Mouse (Mus musculus): ENCODE measurements around the gene Abca3. TPM values are rescaled to one million over a fixed set of nuclear protein-coding genes. Genes with fewer than 3 reads are reported as not detected.

Gene Abca3
- polyA plus RNA-seq, 1 experiment = 5.1 TPM

GRCm38 (mm10) chr17:24407116-24407803, 55.5 kb downstream of the Abca3 start:
- Histone ChIP-seq H3K36me3 (ENCODE audit: control insufficient read depth, insufficient read depth, low read length) (no peaks in the 10 kb centered on the region), H3K27me3 (ENCODE audit: control insufficient read depth, insufficient read depth, low read length) (no peaks in the 10 kb centered on the region), H3K27ac (ENCODE audit: control insufficient read depth, insufficient read depth, low read depth, low read length) (no peak overlapping the region), H3K4me1 (ENCODE audit: control insufficient read depth, insufficient read depth, low read length) (no peaks in the 10 kb centered on the region), H3K4me3 (ENCODE audit: control insufficient read depth, low read depth, low read length) (no peak overlapping the region)
- no peak for TF ChIP-seq CTCF (IDR thresholded peaks at IDR 0.05; ENCODE audit: control insufficient read depth, insufficient read depth, insufficient replicate concordance, low read depth, low read length)
- no peak for TF ChIP-seq POLR2A (IDR thresholded peaks at IDR 0.05; ENCODE audit: control insufficient read depth, low read depth, low read length)

DNA sequence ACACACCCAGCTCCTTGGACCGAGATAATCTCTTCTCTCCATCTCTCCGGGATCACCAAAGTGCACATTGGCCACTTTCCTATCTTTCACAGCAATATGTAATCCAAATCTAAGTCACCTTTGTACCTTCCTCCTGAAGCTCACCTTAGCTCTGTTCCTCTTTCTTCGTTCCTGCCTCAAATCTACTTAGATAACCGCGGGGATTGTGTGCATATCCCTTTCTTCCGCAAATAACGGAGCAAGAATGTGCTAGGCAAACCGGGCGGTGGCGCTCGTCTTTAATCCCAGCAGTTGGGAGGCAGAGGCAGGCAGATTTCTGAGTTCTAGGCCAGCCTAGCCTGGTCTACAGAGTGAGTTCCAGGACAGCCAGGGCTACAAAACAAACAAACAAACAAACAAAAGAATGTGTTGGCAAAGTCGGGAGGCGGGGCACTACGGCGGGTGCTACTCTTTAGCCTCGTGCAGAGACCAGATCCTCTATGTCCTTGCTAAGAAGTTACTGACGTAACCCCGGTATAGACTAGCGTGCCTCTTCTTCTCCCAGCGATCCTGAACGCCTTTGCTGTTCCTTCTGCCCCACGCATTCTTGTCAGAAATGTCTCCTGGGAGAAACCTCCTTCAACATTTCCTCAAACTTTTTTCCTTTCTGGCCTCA, 61.9 kb downstream of the Abca3 start:
- peak overlapping the region; percentile 67 for H3K27ac ChIP-seq (ENCODE audit: control insufficient read depth, insufficient read depth, low read depth, low read length)
- H3K4me1 ChIP-seq (ENCODE audit: control insufficient read depth, insufficient read depth, low read length) = peaks cover 6% of the 10 kb centered on the region
- no peaks in the 10 kb centered on the region for H3K27me3 ChIP-seq (ENCODE audit: control insufficient read depth, insufficient read depth, low read length)
- H3K36me3 ChIP-seq (ENCODE audit: control insufficient read depth, insufficient read depth, low read length) = no peaks in the 10 kb centered on the region
- H3K4me3 ChIP-seq (ENCODE audit: control insufficient read depth, low read depth, low read length) = peak overlapping the region; percentile 79
- TF ChIP-seq CTCF (IDR thresholded peaks at IDR 0.05; ENCODE audit: control insufficient read depth, insufficient read depth, insufficient replicate concordance, low read depth, low read length) = no peak
- no peak for TF ChIP-seq POLR2A (IDR thresholded peaks at IDR 0.05; ENCODE audit: control insufficient read depth, low read depth, low read length)

DNA sequence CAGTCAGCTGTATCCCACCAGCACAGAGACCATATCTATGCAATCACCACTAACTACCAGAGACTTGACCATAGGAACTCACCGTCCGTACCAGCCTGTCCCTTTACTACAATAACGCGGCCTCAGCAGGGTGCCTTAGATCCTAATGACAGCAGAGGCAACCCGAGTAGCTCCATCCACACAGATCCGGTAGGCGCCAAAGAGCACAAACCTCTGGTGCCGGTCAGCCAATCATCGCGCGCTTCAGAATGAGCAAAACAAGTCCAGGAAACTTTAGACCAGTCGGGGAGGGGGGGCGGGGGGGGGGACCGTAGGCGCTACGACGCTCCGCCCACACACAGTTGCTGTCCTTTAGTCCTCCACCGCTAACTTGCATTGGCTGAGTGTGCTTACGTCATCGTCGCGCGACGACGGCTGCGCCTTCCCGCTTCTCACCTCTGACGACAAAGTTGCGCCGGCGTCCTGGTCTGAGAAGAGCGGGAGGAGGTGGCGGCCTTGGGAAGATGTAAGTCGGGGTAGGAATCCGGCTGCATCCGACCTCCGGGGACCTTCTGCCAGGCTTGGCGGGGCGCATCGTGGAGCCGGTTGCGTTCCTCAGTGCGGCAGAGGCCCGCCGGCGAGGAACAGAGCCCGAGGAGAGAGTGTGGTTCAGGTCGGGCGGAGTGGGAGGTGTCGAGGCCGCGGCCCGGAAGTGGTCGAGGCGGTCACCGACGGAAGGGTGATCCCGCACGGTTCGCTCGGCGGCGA, 62.7 kb downstream of the Abca3 start, which contains the start of gene Rnps1:
TSS of gene Rnps1 (plus strand) at position 336 of the 747 bp plus-strand sequence.
- Histone ChIP-seq H3K4me1 (ENCODE audit: control insufficient read depth, insufficient read depth, low read length) (peaks cover 6% of the 10 kb centered on the region), H3K27ac (ENCODE audit: control insufficient read depth, insufficient read depth, low read depth, low read length) (peak within 1 kb of the TSS; percentile 93), H3K4me3 (ENCODE audit: control insufficient read depth, low read depth, low read length) (peak within 1 kb of the TSS; percentile 89), H3K36me3 (ENCODE audit: control insufficient read depth, insufficient read depth, low read length) (no peaks in the 10 kb centered on the region), H3K27me3 (ENCODE audit: control insufficient read depth, insufficient read depth, low read length) (no peaks in the 10 kb centered on the region)
- TF ChIP-seq CTCF (IDR thresholded peaks at IDR 0.05; ENCODE audit: control insufficient read depth, insufficient read depth, insufficient replicate concordance, low read depth, low read length) (no peak; the same call in 1 of the 2 replicates), POLR2A (IDR thresholded peaks at IDR 0.05; ENCODE audit: control insufficient read depth, low read depth, low read length) (peak; percentile 57)

DNA sequence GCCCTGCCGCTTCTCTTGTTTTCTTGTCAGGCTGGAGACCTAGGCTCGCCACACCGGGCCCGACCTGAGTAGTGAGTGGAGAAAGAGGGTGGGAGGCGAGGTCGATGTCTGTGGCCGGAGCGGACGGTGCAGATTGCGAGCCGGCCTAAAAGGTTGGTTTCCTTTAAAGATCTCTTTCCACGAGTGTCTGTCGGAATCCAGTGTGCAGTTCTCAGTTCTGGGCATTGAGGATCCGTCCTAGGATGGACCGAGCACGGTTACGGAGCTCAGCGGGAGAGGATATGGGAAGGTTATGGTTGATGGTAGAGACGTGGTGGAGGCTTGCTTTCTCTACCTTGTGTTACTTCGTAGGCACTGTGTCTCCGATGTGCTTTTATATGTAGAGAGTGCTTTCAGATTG, 63.3 kb downstream of the Abca3 start:
- Histone ChIP-seq H3K27me3 (ENCODE audit: control insufficient read depth, insufficient read depth, low read length) (no peaks in the 10 kb centered on the region), H3K4me1 (ENCODE audit: control insufficient read depth, insufficient read depth, low read length) (peaks cover 6% of the 10 kb centered on the region), H3K27ac (ENCODE audit: control insufficient read depth, insufficient read depth, low read depth, low read length) (peak overlapping the region; percentile 93), H3K36me3 (ENCODE audit: control insufficient read depth, insufficient read depth, low read length) (no peaks in the 10 kb centered on the region), H3K4me3 (ENCODE audit: control insufficient read depth, low read depth, low read length) (peak overlapping the region; percentile 89)
- no peak for TF ChIP-seq POLR2A (IDR thresholded peaks at IDR 0.05; ENCODE audit: control insufficient read depth, low read depth, low read length)
- TF ChIP-seq CTCF (IDR thresholded peaks at IDR 0.05; ENCODE audit: control insufficient read depth, insufficient read depth, insufficient replicate concordance, low read depth, low read length) = no peak

GRCm38 (mm10) chr17:24416051-24416652, 64.4 kb downstream of the Abca3 start:
- no peak overlapping the region for H3K4me3 ChIP-seq (ENCODE audit: control insufficient read depth, low read depth, low read length)
- H3K27me3 ChIP-seq (ENCODE audit: control insufficient read depth, insufficient read depth, low read length) = no peaks in the 10 kb centered on the region
- no peak for TF ChIP-seq POLR2A (IDR thresholded peaks at IDR 0.05; ENCODE audit: control insufficient read depth, low read depth, low read length)
- TF ChIP-seq CTCF (IDR thresholded peaks at IDR 0.05; ENCODE audit: control insufficient read depth, insufficient read depth, insufficient replicate concordance, low read depth, low read length) = no peak
- H3K4me1 ChIP-seq (ENCODE audit: control insufficient read depth, insufficient read depth, low read length) = peaks cover 6% of the 10 kb centered on the region
- H3K36me3 ChIP-seq (ENCODE audit: control insufficient read depth, insufficient read depth, low read length) = no peaks in the 10 kb centered on the region
- H3K27ac ChIP-seq (ENCODE audit: control insufficient read depth, insufficient read depth, low read depth, low read length) = no peak overlapping the region

- TF ChIP-seq CTCF (IDR thresholded peaks at IDR 0.05; ENCODE audit: control insufficient read depth, insufficient read depth, insufficient replicate concordance, low read depth, low read length) (no peak), POLR2A (IDR thresholded peaks at IDR 0.05; ENCODE audit: control insufficient read depth, low read depth, low read length) (no peak)
- H3K27ac ChIP-seq (ENCODE audit: control insufficient read depth, insufficient read depth, low read depth, low read length) = no peak overlapping the region
- peaks cover 4% of the 10 kb centered on the region for H3K4me1 ChIP-seq (ENCODE audit: control insufficient read depth, insufficient read depth, low read length)
- no peak overlapping the region for H3K4me3 ChIP-seq (ENCODE audit: control insufficient read depth, low read depth, low read length)
- H3K36me3 ChIP-seq (ENCODE audit: control insufficient read depth, insufficient read depth, low read length) = no peaks in the 10 kb centered on the region; the same call in 1 of the 2 replicates
- no peaks in the 10 kb centered on the region for H3K27me3 ChIP-seq (ENCODE audit: control insufficient read depth, insufficient read depth, low read length)
Observed at GRCm38 (mm10) chr17:24423114-24423513, 71.4 kb downstream of the Abca3 start.

All from testis, adult 2 months (tissue).